Mouse (Mus musculus) testis, adult 2 months (tissue): ENCODE data around the gene Ptgir.

Experiments
- CTCF ChIP-seq: fragments of 200-500 bp; IDR thresholded peaks from 2 replicates; pipeline ENCODE4 v1.5.1; 2012; ENCODE audit warnings: low read depth, mild to moderate bottlenecking, inconsistent platforms, low read length, moderate library complexity; ENCODE audit not compliant: control insufficient read depth, insufficient read depth, insufficient replicate concordance
- POLR2A ChIP-seq: fragments of 200-500 bp; IDR thresholded peaks from 2 replicates; pipeline ENCODE4 v1.6.1; 2012; ENCODE audit warnings: low read depth, mild to moderate bottlenecking, inconsistent platforms, low read length, moderate library complexity; ENCODE audit not compliant: control insufficient read depth

- TF ChIP-seq POLR2A (no peak), CTCF (no peak)
Observed at GRCm38 (mm10) chr7:16955712-16956111, 49.4 kb downstream of the Ptgir start.
